Mouse (Mus musculus) kidney, embryonic 15.5 days (tissue): ENCODE data around the gene Slc22a13. TPM values are rescaled to one million over a fixed set of nuclear protein-coding genes. Genes with fewer than 3 reads are reported as not detected.
A peak's percentile ranks its signal among the peaks of the same experiment; 100 is the strongest.

Experiments
- ATAC-seq: fragments of 200-750 bp; cut with Nextera tagmentation; replicated peaks from 2 replicates; pipeline ENCODE4 v1.8.0; 2017; ENCODE audit warnings: moderate TSS enrichment; ENCODE audit not compliant: low FRiP score
- H3K27ac ChIP-seq: fragments of 300-500 bp; sonication (generic); 2 replicates; pipeline ENCODE4 v1.5.1; 2015; ENCODE audit warnings: mild to moderate bottlenecking, inconsistent platforms
- H3K27me3 ChIP-seq: fragments of 300-500 bp; sonication (generic); 2 replicates; pipeline ENCODE4 v1.6.1; 2015; ENCODE audit warnings: inconsistent platforms
- H3K36me3 ChIP-seq: fragments of 300-500 bp; sonication (generic); 2 replicates; pipeline ENCODE4 v1.6.1; 2015; ENCODE audit warnings: inconsistent platforms
- H3K4me1 ChIP-seq: fragments of 300-500 bp; sonication (generic); 2 replicates; pipeline ENCODE4 v1.6.1; 2015; ENCODE audit warnings: inconsistent platforms
- H3K4me2 ChIP-seq: fragments of 300-500 bp; sonication (generic); 2 replicates; pipeline ENCODE4 v1.6.1; 2015; ENCODE audit warnings: moderate library complexity, mild to moderate bottlenecking, inconsistent platforms
- H3K4me3 ChIP-seq: fragments of 300-500 bp; sonication (generic); replicated peaks from 2 replicates; pipeline ENCODE4 v1.5.1; 2015; ENCODE audit warnings: mild to moderate bottlenecking, inconsistent platforms
- H3K9ac ChIP-seq: fragments of 300-500 bp; sonication (generic); 2 replicates; pipeline ENCODE4 v1.6.1; 2015; ENCODE audit warnings: mild to moderate bottlenecking, inconsistent platforms
- H3K9me3 ChIP-seq: fragments of 300-500 bp; sonication (generic); replicated peaks from 2 replicates; pipeline ENCODE4 v1.6.1; 2016; ENCODE audit warnings: inconsistent platforms
- WGBS: fragments of 180-500 bp; shearing (Covaris S2); methylation state at CpG from one replicate; pipeline ENCODE4 v1.1.7; 2015; ENCODE audit warnings: mixed read lengths; 5-methylcytosine and 5-hydroxymethylcytosine counted together
- polyA plus RNA-seq: library from polyadenylated mRNA; unstranded; fragments of >200 nt; fragmentation: Nextera tagmentation; extraction: Ambion mirVana; gene quantifications from 2 replicates; pipeline ENCODE4 v1.2.1, GENCODE M21; 2015

Slc22a13 gene
- polyA plus RNA-seq, 1 experiment from 2014 or later = 9.8 TPM

DNA sequence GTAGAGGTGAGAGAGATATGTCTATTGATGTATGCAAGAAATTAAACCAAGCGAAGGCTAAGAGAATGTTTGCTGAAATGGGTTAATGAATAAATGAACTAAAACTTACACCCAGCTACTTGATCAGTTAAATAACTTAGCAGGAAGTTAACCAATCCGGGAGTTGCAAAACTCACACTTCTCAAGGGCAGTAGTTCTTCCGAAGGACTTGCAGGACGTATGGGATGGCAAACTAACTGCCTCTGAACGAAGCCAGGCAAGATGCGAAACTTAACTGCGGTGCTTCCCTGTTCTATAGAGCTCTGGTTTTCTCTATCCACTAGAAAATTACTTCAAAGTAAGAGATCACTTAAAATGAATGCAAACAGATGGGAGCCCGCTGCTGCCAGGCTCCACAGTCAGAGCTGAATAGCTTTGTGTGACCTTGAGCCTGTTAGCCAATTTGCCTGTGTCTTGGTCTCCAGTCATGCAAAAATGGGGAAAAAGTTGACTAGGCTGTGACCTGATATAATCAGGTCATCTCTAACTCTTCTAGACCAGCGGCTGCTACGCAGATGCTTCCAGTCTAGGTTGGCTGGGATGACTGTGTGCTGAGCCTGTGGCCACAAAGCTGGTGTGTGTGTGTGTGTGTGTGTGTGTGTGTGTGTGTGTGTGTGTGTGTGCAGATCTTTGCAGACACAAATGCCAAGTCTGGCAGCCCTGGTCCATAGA is 9.6 kb downstream of the Slc22a13 start:
- Histone ChIP-seq H3K36me3 (no peaks in the 10 kb centered on the region), H3K4me3 (no peak overlapping the region), H3K4me2 (no peak overlapping the region), H3K27me3 (no peaks in the 10 kb centered on the region), H3K9ac (no peak overlapping the region), H3K27ac (peak overlapping the region; percentile 6), H3K4me1 (0 out of 2 replicates have a peak, but pooled peaks cover 7% of the 10 kb centered on the region), H3K9me3 (no peaks in the 10 kb centered on the region)
- no peak for ATAC-seq
- WGBS = 72% methylated on average over 10 of the region's 10 CpGs

DNA sequence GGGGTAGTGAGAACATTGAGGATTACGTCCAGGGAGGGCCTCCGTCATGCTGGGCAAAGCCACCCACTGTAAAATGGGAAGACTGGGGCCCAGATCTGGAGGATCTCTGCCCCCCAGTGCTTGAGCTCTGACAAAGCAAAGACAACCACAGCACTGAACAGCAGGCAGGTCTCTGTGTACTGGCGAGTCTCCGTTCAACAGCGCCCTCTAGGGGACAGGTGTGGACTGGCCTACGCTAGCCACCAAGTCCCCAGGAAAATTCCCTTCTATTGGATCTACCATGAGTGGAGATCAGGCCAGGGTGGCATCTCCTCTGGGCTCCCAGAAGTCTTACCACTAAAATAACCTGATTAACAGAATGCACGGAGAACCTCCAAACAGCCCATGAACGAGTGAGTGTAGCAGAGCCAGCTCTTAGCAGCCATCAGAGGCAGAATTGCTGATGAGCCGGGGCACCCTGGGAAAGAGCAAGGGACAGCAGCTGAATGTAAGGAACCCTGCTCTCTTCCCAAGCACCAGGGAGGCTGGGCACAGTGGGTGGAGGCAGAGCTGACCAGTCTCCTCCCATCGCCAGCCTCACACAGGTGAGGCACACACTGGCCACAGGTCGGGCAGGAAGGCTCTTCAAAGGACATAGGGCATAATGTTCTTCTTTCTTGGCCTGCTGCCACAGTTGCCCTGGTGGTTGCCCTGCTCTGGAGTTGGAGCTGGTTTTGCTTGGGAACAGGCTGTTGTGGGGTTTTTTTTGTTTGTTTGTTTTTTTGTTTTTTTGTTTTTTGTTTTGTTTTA is 16.5 kb downstream of the Slc22a13 start:
- Histone ChIP-seq H3K9me3 (no peaks in the 10 kb centered on the region), H3K4me3 (no peak overlapping the region), H3K27me3 (no peaks in the 10 kb centered on the region), H3K9ac (no peak overlapping the region), H3K4me2 (no peak overlapping the region), H3K36me3 (no peaks in the 10 kb centered on the region), H3K27ac (no peak overlapping the region), H3K4me1 (no peaks in the 10 kb centered on the region)
- WGBS = 33% methylated on average over 11 of the region's 11 CpGs
- ATAC-seq = peak; percentile 85

DNA sequence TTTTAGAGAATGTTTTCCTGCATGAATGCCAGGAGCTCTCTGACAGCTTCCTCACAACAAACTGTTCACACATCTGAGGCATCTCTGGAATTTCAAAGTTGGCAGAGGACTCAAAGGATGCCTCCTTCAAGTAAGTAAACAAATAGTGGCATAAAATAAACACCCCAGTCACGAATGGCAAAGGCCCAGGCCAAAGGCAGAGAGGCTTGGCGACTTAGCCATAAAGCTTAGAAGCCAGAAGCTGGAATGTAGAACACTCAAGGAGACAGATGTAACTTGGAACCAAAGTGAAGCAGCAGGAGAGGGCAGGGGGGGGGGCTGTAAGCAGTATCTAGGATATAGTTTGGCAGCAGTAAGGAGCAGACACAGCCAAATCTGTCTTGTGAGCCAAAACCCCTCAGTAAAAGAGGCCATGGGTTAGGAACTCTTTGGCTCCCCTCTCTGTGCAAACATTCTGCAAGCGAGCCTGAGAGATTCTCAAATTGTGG is 27.6 kb downstream of the Slc22a13 start:
- no peaks in the 10 kb centered on the region for H3K36me3 ChIP-seq
- no peak overlapping the region for H3K4me3 ChIP-seq
- H3K9me3 ChIP-seq = no peaks in the 10 kb centered on the region
- H3K4me2 ChIP-seq = no peak overlapping the region
- no peak for ATAC-seq
- no peaks in the 10 kb centered on the region for H3K27me3 ChIP-seq
- H3K9ac ChIP-seq = no peak overlapping the region
- H3K27ac ChIP-seq = no peak overlapping the region
- WGBS = 29% methylated on average over 3 of the region's 3 CpGs
- H3K4me1 ChIP-seq = peaks cover 10% of the 10 kb centered on the region; the same call in 1 of the 2 replicates

DNA sequence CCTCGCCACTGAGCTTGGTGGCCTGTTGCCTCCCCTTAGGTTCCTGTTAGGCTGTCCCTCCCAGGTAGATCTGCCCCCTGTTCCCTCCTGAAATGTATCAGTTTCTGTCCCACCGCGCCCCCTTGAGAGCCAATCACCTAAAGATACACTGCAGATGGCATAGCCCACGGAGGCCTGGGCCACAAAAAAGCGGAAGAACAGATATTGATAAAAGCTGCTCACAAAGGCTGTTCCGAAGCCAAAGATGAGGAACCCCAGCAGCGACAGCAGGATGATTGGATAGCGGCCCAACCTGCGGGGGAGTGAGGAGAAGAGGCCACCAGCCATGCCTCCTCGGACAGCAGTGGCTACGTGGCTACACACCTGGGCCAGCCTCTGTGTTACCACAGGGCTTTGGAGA is 29.6 kb downstream of the Slc22a13 start:
- 85% methylated on average over 11 of the region's 11 CpGs for WGBS
- Histone ChIP-seq H3K4me3 (no peak overlapping the region), H3K9ac (no peak overlapping the region), H3K9me3 (no peaks in the 10 kb centered on the region), H3K36me3 (no peaks in the 10 kb centered on the region), H3K27ac (no peak overlapping the region), H3K4me2 (no peak overlapping the region), H3K4me1 (peaks cover 10% of the 10 kb centered on the region; the same call in 1 of the 2 replicates), H3K27me3 (no peaks in the 10 kb centered on the region)
- ATAC-seq = no peak

DNA sequence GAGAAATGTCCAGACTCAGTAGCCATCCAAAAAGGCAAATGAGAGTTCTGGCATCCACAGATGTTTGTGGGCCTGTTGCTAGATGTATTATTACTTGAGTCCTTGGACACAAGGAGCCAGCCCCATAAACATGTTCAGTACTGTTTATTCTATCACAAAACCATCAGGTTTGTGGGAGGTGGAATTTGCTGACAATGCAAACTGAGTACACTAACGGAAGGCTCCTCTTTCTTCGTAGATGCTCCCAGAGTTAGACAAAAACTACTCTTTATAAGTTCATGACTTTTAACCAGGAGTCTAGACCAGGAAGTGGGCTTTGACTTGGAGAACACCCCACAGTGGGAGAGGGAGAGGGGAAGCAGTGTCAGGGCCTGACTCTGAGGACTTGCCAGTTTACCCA is 41.3 kb downstream of the Slc22a13 start:
- Histone ChIP-seq H3K9ac (no peak overlapping the region), H3K4me2 (no peak overlapping the region), H3K4me1 (no peaks in the 10 kb centered on the region), H3K4me3 (no peak overlapping the region), H3K9me3 (no peaks in the 10 kb centered on the region), H3K36me3 (no peaks in the 10 kb centered on the region), H3K27me3 (no peaks in the 10 kb centered on the region), H3K27ac (no peak overlapping the region)
- ATAC-seq = no peak
- 81% methylated on average over 2 of the region's 2 CpGs for WGBS

DNA sequence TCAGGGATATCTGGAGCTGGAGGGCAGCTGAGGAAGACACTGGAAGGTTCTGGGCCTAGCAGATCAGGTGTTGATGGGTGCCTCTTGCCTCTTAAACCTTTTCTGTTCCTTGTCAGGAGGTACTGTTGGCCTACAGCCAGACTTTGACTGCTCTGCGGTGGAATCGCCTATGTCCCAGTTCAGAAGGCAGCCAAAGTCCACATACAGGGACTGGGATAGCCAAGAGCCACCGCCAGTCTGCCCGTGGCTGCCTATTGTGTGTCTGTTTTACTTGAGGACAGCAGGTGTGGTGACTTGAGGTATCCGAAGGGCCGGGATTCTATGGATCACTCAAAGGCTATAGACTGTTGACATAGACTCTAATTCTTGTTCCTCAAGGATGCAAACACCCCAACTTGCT is 43.4 kb downstream of the Slc22a13 start:
- Histone ChIP-seq H3K27me3 (no peaks in the 10 kb centered on the region), H3K27ac (no peak overlapping the region), H3K9ac (no peak overlapping the region), H3K4me3 (no peak overlapping the region), H3K36me3 (no peaks in the 10 kb centered on the region), H3K9me3 (no peaks in the 10 kb centered on the region), H3K4me2 (no peak overlapping the region), H3K4me1 (no peaks in the 10 kb centered on the region)
- no peak for ATAC-seq
- WGBS = 90% methylated on average over 6 of the region's 6 CpGs

DNA sequence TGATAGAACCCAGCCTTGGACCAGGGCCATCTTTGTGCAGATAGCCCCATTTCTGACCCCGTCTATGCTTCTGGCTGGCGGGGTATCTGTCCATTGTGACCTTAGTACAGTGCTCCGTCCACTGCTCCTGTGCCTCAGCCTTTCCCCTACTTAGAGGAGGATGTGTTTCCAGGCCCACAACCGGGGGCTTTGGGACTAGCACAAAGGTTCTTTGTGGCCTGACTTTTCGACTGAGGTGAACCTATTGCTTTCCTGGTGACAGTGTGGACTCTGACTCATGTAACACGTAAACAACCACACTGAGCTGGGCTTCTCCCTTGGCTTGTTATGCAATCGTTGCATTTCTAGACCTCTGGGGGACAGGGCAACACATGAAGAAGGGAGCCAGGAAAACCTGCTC is 44.2 kb downstream of the Slc22a13 start:
- Histone ChIP-seq H3K4me2 (no peak overlapping the region), H3K27me3 (no peaks in the 10 kb centered on the region), H3K36me3 (no peaks in the 10 kb centered on the region), H3K27ac (no peak overlapping the region), H3K4me3 (no peak overlapping the region), H3K4me1 (no peaks in the 10 kb centered on the region), H3K9me3 (no peaks in the 10 kb centered on the region), H3K9ac (no peak overlapping the region)
- no peak for ATAC-seq
- 87% methylated on average over 7 of the region's 7 CpGs for WGBS

DNA sequence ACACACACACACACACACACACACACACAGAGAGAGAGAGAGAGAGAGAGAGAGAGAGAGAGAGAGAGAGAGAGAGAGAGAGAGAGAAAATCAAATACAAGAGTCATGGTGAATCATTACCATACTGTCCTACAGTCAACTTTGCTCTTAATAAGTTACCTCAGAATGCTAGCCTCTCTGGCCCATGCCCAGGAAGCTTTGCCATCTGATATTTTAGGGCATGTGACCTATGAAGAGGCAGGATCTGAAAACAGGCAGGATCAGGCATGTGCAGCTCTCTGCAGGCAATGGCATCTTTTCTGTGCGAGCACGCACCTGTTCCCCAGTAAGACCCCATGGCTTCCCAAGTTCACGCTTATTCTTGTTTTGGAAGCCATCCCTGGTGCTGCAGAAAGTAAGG is 48.2 kb downstream of the Slc22a13 start:
- H3K9me3 ChIP-seq = no peaks in the 10 kb centered on the region
- 78% methylated on average over 3 of the region's 3 CpGs for WGBS
- 0 out of 2 replicates have a peak, but pooled peaks cover 3% of the 10 kb centered on the region for H3K27me3 ChIP-seq
- H3K27ac ChIP-seq = peak overlapping the region; percentile 67
- H3K4me2 ChIP-seq = no peak overlapping the region
- H3K4me1 ChIP-seq = peaks cover 3% of the 10 kb centered on the region; the same call in 1 of the 2 replicates
- no peak for ATAC-seq
- no peaks in the 10 kb centered on the region for H3K36me3 ChIP-seq
- no peak overlapping the region for H3K4me3 ChIP-seq
- H3K9ac ChIP-seq = no peak overlapping the region

DNA sequence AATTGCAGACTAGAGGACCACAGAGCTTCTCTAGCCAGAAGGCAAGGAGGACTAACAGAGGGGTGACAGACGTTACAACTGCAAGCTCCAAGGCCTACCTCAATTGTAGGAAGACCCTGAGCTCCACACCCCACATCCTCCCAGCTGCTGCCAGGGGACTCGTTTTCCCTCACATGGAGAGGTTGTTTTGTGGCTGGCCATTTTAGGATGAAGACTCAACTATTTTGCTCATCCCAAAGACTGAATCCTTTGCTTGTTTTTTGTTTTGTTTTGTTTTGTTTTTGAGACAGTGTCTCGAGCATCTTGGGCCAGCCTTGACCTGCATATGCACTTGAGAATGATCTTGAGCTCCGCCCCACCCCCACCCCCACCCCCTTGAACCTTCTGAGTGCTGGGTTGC is 50.0 kb downstream of the Slc22a13 start, which contains the start of gene Gm47289:
TSS of gene Gm47289 (plus strand) at position 301 of the 400 bp plus-strand sequence.
- 48% methylated on average over 4 of the region's 4 CpGs for WGBS
- peaks cover 3% of the 10 kb centered on the region; the same call in 1 of the 2 replicates for H3K4me1 ChIP-seq
- no peak within 1 kb of the TSS for H3K9ac ChIP-seq
- no peaks in the 10 kb centered on the region for H3K9me3 ChIP-seq
- no peak within 1 kb of the TSS for H3K4me3 ChIP-seq
- no peak for ATAC-seq
- H3K36me3 ChIP-seq = no peaks in the 10 kb centered on the region
- no peak within 1 kb of the TSS for H3K27ac ChIP-seq
- H3K4me2 ChIP-seq = no peak within 1 kb of the TSS
- H3K27me3 ChIP-seq = peaks cover 3% of the 10 kb centered on the region; the same call in 1 of the 2 replicates

DNA sequence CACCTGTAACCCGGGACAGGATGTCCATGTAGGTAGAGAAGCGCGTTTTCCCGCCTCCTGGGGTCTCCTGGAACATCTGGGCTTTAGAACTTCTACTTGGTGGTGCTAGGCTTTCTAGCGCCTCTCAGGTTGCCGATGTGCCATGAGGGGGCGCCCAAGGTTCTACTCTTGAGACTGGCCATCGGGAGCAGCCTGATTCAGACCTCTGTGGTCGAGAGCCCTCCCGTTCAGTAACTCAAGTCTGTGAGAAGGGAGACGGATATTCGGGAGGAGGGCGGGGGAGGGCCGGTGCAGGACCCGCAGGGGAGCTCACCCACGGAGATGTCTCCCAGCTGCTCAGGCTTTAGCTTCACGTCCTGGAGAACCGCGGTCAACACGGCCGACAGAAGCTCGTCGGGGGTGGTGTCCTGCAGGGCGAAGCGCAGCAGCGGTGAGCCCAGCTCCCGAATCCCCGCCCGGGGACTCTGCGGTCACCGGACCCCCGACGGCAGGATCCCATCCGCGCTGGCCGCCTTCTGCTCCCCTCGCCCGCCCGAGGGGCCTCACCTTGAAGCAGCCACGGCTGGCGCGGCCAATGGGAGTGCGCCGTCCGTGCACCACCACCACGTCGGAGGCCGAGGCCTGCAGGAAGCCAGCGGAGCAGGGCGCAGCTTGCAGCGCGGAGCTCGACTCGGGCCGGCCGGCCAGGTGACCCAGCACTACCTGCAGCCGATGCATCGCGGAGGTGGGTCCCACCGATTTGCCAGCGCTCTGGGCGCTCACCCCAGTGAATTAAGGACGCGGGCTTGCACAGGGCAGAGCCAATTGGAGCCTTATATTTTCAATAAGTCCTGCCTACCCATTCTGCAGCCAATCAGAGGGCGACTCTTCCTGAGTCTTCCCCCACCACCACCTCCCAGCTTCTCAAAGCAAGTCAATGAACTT is 52.4 kb downstream of the Slc22a13 start, which contains the start of gene Acaa1b:
TSS of gene Acaa1b (minus strand) at position 816 of the 924 bp plus-strand sequence.
- Histone ChIP-seq H3K4me3 (peak within 1 kb of the TSS; percentile 60), H3K4me2 (peak within 1 kb of the TSS; percentile 88), H3K36me3 (no peaks in the 10 kb centered on the region), H3K4me1 (peaks cover 3% of the 10 kb centered on the region; the same call in 1 of the 2 replicates), H3K27ac (peak within 1 kb of the TSS; percentile 27; the same call in 1 of the 2 replicates), H3K9ac (peak within 1 kb of the TSS; percentile 49; the same call in 1 of the 2 replicates), H3K9me3 (no peaks in the 10 kb centered on the region), H3K27me3 (peaks cover 3% of the 10 kb centered on the region; the same call in 1 of the 2 replicates)
- WGBS = under 1% methylated on average over 64 of the region's 65 CpGs
- peak; percentile 90 for ATAC-seq

DNA sequence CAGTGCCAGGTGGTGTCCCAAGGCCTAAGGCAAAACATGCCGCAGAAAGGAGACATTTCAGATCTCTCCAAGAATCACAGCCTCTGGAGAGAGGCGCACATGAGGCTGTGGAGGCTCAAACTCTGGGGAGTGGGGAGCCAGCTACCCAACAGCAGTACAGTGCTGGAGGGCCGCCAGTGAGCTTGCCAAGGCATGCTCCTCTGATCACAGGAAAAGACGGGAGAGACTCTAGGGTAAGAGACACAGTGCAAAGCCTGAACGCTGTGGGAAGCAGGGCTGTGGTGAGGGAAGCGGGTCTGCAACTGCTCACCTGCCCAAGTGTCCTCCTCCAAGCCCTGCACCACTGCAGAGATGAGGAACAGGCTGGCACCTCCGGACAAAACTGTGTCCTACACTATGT is 53.1 kb downstream of the Slc22a13 start:
- Histone ChIP-seq H3K4me3 (peak overlapping the region; percentile 60), H3K9ac (no peak overlapping the region), H3K4me1 (peaks cover 3% of the 10 kb centered on the region; the same call in 1 of the 2 replicates), H3K27ac (no peak overlapping the region), H3K4me2 (peak overlapping the region; percentile 88), H3K9me3 (no peaks in the 10 kb centered on the region), H3K27me3 (peaks cover 3% of the 10 kb centered on the region; the same call in 1 of the 2 replicates), H3K36me3 (no peaks in the 10 kb centered on the region)
- ATAC-seq = no peak
- 59% methylated on average over 7 of the region's 7 CpGs for WGBS
